9 mouse cellular contexts compared by ENCODE assay signal in genomic region chr3:115968745-115969530, GRCm38 (mm10). TPM values are rescaled to one million over a fixed set of nuclear protein-coding genes. Genes with fewer than 3 reads are reported as not detected.
A peak's percentile ranks its signal among the peaks of the same experiment; 100 is the strongest.
DNase-seq lines count a peak whose midpoint lies in the region; ATAC-seq and TF ChIP-seq lines count a peak whose summit lies in the region.
"Had no signal": no experiment of that assay in that cellular context is flagged by ENCODE, and none has a peak within 500 bp of the region (broad histone marks: within the 10 kb centered on the region; RNA-seq: fewer than 3 reads in every experiment).

No protein-coding gene starts in this region.

- DNase-seq in adrenal gland, adult 8-10 months, result peak; percentile 21
- DNase-seq in adrenal gland, postnatal 4 days (ENCODE audit: low spot score in 2 of 2), result no peak
- no peak for DNase-seq in lung, adult 2 months
- DNase-seq in gastrocnemius, adult 18-20 months (ENCODE audit: low spot score), result peak; percentile 69
- peak; percentile 43 for DNase-seq in midbrain, embryonic 14.5 days
- no peak for DNase-seq in B cell, adult 2 months
- DNase-seq: kidney, postnatal 10 days had no signal

- no peak for TF ChIP-seq POLR2A in lung, adult 2 months (IDR thresholded peaks at IDR 0.05; ENCODE audit: borderline replicate concordance, extremely low read depth, low read depth, low read length)

- H3K27me3 ChIP-seq in lung, embryonic 15.5 days, result no peaks in the 10 kb centered on the region
- no peaks in the 10 kb centered on the region for H3K27me3 ChIP-seq in midbrain, embryonic 14.5 days (ENCODE audit: control insufficient read depth, insufficient read depth, low read length)
- H3K27me3 ChIP-seq in kidney, embryonic 16.5 days (ENCODE audit: insufficient read depth, low read length), result no peaks in the 10 kb centered on the region

- H3K27ac ChIP-seq in lung, embryonic 15.5 days, result no peak overlapping the region
- H3K27ac ChIP-seq in midbrain, embryonic 14.5 days (replicated peaks; ENCODE audit: low read depth, low read length), result no peak overlapping the region
- H3K27ac ChIP-seq in kidney, embryonic 16.5 days (ENCODE audit: low read length), result no peak overlapping the region

- H3K9me3 ChIP-seq in lung, embryonic 15.5 days, result no peaks in the 10 kb centered on the region
- H3K9me3 ChIP-seq in midbrain, embryonic 14.5 days (ENCODE audit: control insufficient read depth, low read length), result no peaks in the 10 kb centered on the region
- H3K9me3 ChIP-seq in kidney, embryonic 16.5 days (ENCODE audit: low read length), result no peaks in the 10 kb centered on the region

- no peak overlapping the region for H3K4me2 ChIP-seq in lung, embryonic 15.5 days
- H3K4me2 ChIP-seq in midbrain, embryonic 14.5 days (ENCODE audit: low read length), result no peak overlapping the region
- H3K4me2 ChIP-seq in kidney, embryonic 16.5 days (replicated peaks; ENCODE audit: low read depth, low read length), result no peak overlapping the region

- TF ChIP-seq CTCF in lung, adult 2 months (IDR thresholded peaks at IDR 0.05; ENCODE audit: insufficient read depth, low read length), result no peak

- H3K4me1 ChIP-seq in lung, embryonic 15.5 days, result no peaks in the 10 kb centered on the region
- no peaks in the 10 kb centered on the region for H3K4me1 ChIP-seq in lung, adult 2 months (ENCODE audit: control insufficient read depth, insufficient read depth, low read length)
- no peaks in the 10 kb centered on the region for H3K4me1 ChIP-seq in midbrain, embryonic 14.5 days (ENCODE audit: control insufficient read depth, insufficient read depth, low read length)
- H3K4me1 ChIP-seq in kidney, embryonic 16.5 days (ENCODE audit: insufficient read depth, low read length), result no peaks in the 10 kb centered on the region

- peaks cover 7% of the 10 kb centered on the region; the same call in 1 of the 2 replicates for H3K36me3 ChIP-seq in lung, embryonic 15.5 days
- H3K36me3 ChIP-seq in midbrain, embryonic 14.5 days (ENCODE audit: control insufficient read depth, insufficient read depth, low read length), result peaks cover 37% of the 10 kb centered on the region
- H3K36me3 ChIP-seq in kidney, embryonic 16.5 days (ENCODE audit: insufficient read depth, low read length), result peaks cover 16% of the 10 kb centered on the region; the same call in 1 of the 2 replicates

- 87% methylated on average over 10 of the region's 10 CpGs for WGBS in lung, embryonic 15.5 days
- WGBS in lung, adult 2 months, result 81% methylated on average over 10 of the region's 10 CpGs
- whole genome bisulfite sequencing in midbrain, embryonic 14.5 days, result 85% methylated on average over 10 of the region's 10 CpGs
- WGBS in kidney, embryonic 16.5 days, result 92% methylated on average over 10 of the region's 10 CpGs

- no peak overlapping the region for H3K9ac ChIP-seq in lung, embryonic 15.5 days
- H3K9ac ChIP-seq in midbrain, embryonic 14.5 days (replicated peaks; ENCODE audit: low read length), result no peak overlapping the region
- H3K9ac ChIP-seq in kidney, embryonic 16.5 days (replicated peaks; ENCODE audit: low read length), result no peak overlapping the region

- peak; percentile 39; the same call in 1 of the 2 replicates for ATAC-seq in lung, embryonic 15.5 days (ENCODE audit: borderline replicate concordance, extremely low read depth, low FRiP score, low TSS enrichment)
- ATAC-seq in midbrain, embryonic 14.5 days (ENCODE audit: low FRiP score, low TSS enrichment), result peak; percentile 34; the same call in 1 of the 2 replicates
- no peak for ATAC-seq in kidney, embryonic 16.5 days (ENCODE audit: low FRiP score, low TSS enrichment)

- H3K4me3 ChIP-seq in lung, embryonic 15.5 days, result no peak overlapping the region
- no peak overlapping the region for H3K4me3 ChIP-seq in lung, adult 2 months (replicated peaks; ENCODE audit: extremely low read depth, low read depth, low read length)
- H3K4me3 ChIP-seq in midbrain, embryonic 14.5 days (replicated peaks; ENCODE audit: low read depth, low read length), result no peak overlapping the region
- H3K4me3 ChIP-seq in kidney, embryonic 16.5 days (ENCODE audit: low read length), result no peak overlapping the region

RNA-seq across cellular contexts. Expression of gene Slc30a7, which starts 38.3 kb away (rescaled TPM):
- total RNA-seq in adrenal gland, adult 8-10 months (2022), result 10 to 100 TPM; 44.6 to 47.6 (median 46.0) TPM
- 10 to 100 TPM; 43.9 to 48.0 TPM for total RNA-seq in adrenal gland, postnatal 4 days (2021)
- polyA plus RNA-seq in lung, embryonic 15.5 days (2015; fragmentation: Nextera tagmentation; extraction: Ambion mirVana), result 31.0 and 34.1 TPM in 2 replicates
- polyA plus RNA-seq in lung, adult 2 months (2012; rRNA removed), result 11.5 and 16.2 TPM in 2 replicates
- 1 to 10 TPM; 3.6 to 6.3 TPM for total RNA-seq in gastrocnemius, adult 18-20 months (2021)
- 19.6 and 26.8 TPM in 2 replicates for polyA plus RNA-seq in midbrain, embryonic 14.5 days (2014; fragmentation: Nextera tagmentation; extraction: Ambion mirVana)
- 30.8 and 31.4 TPM in 2 replicates for polyA plus RNA-seq in kidney, embryonic 16.5 days (2015; fragmentation: Nextera tagmentation; extraction: Ambion mirVana)

RNA-seq across cellular contexts. Expression of gene Extl2, which starts 38.3 kb away (rescaled TPM):
- total RNA-seq in adrenal gland, adult 8-10 months (2022), result 10 to 100 TPM; 23.5 to 26.9 (median 26.2) TPM
- 10 to 100 TPM; 26.1 to 35.4 TPM for total RNA-seq in adrenal gland, postnatal 4 days (2021)
- 17.8 and 19.4 TPM in 2 replicates for polyA plus RNA-seq in lung, embryonic 15.5 days (2015; fragmentation: Nextera tagmentation; extraction: Ambion mirVana)
- polyA plus RNA-seq in lung, adult 2 months (2012; rRNA removed), result 9.8 and 10.9 TPM in 2 replicates
- total RNA-seq in gastrocnemius, adult 18-20 months (2021), result 10 to 100 TPM; 10.5 to 10.7 TPM
- 28.5 and 32.8 TPM in 2 replicates for polyA plus RNA-seq in midbrain, embryonic 14.5 days (2014; fragmentation: Nextera tagmentation; extraction: Ambion mirVana)
- 21.5 and 22.0 TPM in 2 replicates for polyA plus RNA-seq in kidney, embryonic 16.5 days (2015; fragmentation: Nextera tagmentation; extraction: Ambion mirVana)

Comparison
In these comparisons a context has a peak if more than half of its experiments do, and no peak if none do; other contexts are left out.
1. DNase-seq: peak in adrenal gland, adult 8-10 months (single experiment), gastrocnemius, adult 18-20 months (single experiment) and midbrain, embryonic 14.5 days (single experiment); none in adrenal gland, postnatal 4 days (0 of 2), lung, adult 2 months (single experiment) and B cell, adult 2 months (0 of 2).